Mouse (Mus musculus) frontal cortex, postnatal 25 days (tissue): ENCODE measurements around the gene Rpl22.
A peak's percentile ranks its signal among the peaks of the same experiment; 100 is the strongest.

ENCODE experiments used
- DNase-seq, 2 experiments: peaks; one replicate each; pipeline ENCODE4 v3.0.0; 2022; ENCODE audit warnings: low spot score in 2 of 2

The Rpl22 gene

DNA sequence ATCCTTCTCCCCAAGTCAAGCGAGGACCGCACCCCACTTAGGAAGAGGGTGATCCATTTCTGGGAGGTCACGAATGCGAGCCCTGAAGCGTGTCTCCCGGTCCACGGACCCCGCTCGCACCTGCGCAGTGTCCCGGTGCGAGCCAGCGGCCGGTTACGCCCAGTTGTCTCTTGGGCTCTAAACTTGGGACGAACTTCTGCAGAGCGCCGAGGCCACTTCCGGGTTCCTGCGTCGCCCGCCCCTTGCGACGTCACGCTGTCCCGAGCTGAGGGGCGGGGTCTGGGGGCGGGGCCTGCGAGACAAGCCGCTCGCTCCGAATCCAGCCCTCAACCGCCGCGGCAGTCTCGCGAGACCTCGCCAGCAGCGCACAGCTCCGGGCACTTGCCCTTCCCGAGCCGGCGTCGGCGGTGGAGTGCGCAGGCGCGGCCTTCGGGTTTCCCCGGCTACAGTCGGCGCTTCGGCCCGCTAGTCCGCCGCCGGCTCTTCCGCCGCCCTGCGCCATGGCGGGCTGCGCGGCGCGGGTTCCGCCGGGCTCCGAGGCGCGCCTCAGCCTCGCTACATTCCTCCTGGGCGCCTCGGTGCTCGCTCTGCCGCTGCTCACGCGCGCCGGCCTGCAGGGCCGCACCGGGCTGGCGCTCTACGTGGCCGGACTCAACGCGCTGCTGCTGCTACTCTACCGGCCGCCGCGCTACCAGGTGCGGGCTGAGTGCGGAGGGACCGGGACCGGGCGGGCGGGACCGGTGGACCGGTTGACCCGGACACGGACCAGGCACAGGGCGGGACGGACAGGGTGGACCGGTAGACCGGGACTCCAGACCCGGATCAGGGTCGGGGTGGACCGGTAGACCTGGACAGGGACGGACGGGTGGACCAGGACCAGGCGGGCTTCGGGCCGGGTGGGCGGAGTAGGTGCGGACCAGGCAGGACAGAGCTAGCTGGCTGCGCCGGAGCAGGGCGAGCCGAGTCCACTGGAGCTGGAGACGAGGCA lies 28.4 kb upstream of the Rpl22 start, which contains the start of gene Icmt:
Gene Icmt (plus strand): TSS at position 354 of the 988 bp plus-strand sequence.
- peak; percentile 97 to 98 for DNase-seq

DNA sequence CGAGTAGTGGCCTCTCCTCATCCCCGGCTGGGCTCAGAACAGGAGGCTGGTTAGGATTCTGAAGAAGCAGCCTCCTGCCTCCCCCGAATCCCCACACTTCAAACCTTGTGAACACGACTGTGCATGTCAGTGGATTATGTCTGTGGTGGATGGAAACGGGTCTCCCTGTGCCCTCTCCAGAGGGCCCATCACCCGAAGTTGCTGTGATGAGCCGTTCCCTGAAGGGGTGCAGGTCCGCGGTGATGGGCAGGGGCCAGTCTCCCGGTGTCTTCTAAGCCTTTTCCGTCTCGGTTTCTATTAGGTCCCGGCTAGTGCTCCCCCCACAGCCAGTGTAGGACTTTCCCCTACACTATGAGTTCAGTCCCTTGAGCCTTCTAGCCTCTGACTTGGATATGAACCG lies 26.7 kb upstream of the Rpl22 start:
- DNase-seq: no peak

DNA sequence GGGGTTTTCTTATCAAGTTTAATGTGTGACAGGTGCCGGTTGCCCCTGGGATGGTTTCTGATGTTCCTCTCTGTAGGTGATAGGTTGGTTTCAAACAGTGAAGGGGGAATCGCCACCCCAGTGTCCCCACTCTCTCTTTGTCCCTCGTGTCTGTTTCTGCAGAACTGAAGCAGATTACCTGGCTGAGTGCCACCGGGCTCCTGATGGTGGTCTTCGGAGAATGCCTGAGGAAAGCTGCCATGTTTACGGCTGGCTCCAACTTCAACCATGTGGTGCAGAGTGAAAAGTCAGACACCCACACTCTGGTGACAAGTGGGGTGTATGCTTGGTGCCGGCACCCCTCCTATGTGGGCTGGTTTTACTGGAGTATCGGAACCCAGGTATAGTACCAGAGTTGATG lies 25.2 kb upstream of the Rpl22 start:
- DNase-seq: no peak

DNA sequence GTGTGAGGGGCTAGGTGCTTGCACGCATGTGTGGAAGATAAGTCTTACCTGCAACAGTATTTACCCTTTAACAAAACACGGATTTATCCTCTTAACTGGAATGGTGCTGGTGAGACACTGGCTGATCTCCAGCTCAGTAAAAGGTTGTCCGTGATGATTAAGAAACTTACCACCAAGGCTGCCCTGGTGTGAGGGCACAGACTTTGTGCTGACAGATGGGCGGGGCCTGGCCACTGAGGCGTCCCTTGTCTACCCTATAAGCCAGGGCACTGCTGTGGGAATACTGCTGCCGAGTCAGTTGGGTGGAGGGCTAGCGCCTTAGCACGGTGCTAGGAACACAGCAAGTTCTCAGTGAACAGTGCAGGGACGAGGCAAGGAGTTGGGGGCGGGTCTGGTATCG lies 23.5 kb upstream of the Rpl22 start:
- no peak for DNase-seq

DNA sequence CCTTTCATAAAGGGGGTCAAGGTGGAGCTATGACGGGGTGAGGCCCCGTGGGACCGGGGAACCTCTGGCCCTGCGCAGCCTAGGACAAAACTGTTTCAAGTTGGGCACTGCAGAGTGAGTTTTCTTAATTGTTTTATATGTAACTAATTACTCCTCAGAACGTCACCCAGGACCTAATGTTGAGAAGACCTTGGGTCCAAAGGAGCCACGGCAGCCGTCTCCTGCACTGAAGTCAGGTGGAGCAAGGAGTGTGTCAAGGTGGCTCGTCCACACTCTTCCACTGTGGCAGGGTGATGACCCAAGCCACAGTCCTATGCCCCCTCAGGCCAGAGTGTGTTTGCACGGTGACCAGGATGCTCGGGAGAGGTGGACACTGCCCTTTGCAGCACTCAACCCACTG lies 22.4 kb upstream of the Rpl22 start:
- no peak for DNase-seq

DNA sequence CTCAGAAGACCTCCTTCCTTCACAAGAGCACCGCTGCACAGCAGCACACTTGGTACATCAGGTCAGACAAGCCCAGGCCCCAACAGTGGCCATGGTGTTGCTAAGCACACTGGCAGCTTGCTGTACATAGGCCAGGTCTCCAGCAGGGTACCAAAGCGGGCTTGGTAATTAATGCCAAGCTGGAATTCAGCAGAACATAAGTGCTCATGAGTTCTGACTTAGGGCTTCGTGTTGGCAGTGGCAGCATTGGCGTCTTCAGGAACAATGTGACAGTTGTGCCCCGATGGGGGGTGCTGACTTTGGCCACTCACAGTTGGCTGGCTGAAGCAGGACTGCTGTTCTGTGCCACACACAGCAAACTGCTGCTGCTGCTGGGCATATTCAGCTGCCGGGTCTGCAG lies 20.9 kb upstream of the Rpl22 start:
- no peak for DNase-seq

DNA sequence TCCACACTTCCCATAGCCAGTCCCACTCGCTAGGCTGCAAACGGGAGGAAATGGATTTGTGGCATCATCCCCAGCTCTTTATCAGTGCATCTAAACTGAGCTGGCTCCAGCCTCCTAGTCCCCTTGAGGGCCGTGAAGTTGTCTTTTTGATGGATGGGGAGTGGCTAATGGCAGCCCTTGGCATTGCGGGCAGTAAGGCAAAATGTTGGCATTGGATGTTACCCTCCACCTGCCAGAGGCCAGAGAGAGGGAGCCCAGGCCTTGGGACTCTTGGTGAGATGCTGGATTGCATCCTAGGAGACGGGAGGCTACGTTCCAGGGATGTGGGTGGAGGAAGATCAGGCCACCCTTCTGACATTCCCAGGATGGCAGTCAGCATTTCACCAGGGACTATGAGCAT lies 19.6 kb upstream of the Rpl22 start:
- no peak for DNase-seq

DNA sequence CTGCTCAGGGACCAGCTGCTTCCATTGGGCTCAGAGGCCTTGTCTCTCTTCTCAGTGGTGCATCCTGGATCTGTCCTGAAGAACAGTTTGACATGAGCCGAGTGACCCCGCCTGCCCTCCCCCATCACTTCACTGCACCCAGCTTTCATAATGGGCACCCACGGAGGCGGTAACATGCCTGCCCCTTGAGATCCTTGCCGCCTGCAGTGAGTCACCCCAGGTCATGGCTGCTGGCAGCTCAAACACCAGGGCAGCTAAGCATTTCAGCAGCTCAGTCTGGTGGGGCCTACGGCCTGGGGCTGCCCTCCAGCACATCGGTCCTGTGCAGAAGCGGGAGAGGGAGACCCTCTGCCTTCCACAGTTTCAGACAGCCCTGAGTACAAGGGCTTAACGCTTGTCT lies 18.0 kb upstream of the Rpl22 start:
- DNase-seq: no peak

DNA sequence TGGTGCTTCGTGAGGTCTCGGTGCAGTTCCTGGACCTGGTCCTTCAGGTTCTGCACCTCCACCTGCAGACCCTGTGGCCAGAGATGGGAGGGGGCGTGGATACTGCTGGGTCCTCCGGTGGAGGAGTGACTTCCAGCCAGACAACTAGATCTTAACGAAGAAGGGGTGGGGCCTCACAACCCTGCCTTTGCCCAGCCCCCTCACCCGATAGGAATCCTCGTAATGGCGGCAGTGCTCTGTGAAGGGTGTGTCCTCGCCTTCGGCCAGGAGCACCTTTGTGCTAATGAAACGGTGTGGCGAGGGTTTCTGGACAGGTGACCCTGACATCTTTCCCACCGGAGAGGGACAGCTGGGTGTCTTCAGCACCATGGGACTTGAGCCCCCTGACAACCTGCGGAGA lies 13.4 kb upstream of the Rpl22 start:
- DNase-seq: no peak

DNA sequence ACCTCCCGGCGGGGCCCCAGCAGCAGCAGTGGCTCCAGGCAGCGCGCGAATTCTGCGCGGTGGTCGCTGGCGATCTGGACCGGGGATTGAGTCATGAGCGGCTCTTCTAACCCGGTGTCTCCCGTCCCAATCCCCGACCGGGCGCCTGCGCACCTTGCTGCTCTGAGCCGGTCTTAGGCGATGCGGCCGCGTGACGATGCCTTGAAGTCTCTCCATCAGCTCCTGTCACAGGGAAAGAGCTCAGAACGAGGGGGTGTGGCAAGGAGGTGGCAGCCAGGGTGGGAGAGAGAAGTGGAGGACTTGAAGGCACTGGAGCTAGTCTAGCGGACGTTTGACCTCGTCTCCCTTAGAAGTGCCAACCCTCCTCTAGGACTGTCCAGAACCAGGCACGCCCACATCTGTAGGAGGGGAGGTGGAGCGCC lies 12.3 kb upstream of the Rpl22 start:
- no peak for DNase-seq

DNA sequence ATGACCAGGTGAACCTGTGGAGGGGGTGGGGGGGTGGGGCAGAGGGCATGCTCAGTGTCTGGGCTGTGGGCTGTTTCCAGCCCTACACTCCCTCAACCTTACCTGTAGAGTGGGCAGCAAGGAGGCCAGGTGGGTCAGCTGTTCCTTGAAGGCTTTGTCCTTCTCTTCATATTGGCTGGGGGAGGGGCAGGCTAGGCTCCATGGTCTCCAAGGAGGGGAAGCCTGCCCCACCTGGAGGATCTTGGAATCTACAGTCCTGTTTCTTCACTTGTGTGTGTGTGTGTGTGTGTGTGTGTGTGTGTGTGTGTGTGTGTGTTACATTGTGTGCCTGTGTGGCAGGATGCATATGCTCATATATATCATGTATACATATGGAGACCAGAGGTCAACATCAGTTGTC lies 11.6 kb upstream of the Rpl22 start:
- no peak for DNase-seq

DNA sequence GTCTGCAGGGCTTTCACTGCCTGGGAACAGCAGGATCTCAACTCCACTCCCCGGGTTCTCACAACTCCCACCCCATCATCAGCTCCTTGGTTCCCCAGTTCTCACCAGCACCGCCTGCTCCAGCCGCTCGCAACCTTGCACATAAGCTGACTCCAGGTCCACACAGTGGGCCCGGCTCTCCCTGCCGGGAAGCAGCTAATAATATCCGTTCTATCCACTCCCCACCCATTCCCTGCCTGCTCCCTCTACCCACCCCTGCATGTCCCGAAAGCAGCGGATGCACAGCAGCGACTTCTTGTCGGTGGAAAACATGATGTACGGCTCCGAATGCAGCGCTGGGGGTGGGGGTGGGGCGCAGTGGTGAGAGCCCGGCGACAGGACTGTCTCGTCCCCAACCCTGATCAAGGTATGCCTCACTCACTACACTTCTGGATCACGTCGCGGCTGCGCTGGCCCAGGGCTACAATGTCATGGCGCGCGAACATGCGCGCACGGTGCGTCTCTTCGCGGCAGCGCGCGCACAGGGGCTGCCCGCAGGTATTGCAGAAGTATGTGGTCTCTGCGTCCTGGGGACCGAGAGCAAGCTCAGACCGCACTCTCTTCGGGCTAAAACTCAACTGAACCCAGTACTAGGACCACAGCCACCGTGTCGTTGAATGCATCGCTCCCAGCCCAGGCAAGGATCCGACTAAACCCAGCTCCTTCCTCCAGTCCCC lies 9.9 kb upstream of the Rpl22 start:
- DNase-seq: no peak

DNA sequence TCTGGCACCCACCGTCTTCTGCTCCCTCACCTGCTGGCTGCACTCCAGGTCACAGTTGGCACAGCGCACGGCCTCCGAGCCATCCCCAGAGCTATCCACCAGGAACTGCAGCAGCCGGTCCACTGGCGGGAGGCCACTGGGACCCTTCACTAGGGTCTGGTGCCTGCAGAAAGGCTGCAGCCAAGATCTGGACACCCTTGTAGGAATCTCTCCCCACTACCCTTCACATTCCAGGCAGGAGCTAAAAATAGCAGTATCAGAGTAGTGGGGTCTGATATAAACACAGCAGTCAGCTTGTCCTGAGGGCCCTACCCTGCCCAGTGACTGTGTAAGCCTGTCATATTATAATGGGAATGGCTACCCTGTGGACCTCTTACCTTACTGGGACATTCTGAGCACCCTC lies 7.9 kb upstream of the Rpl22 start:
- DNase-seq: no peak

DNA sequence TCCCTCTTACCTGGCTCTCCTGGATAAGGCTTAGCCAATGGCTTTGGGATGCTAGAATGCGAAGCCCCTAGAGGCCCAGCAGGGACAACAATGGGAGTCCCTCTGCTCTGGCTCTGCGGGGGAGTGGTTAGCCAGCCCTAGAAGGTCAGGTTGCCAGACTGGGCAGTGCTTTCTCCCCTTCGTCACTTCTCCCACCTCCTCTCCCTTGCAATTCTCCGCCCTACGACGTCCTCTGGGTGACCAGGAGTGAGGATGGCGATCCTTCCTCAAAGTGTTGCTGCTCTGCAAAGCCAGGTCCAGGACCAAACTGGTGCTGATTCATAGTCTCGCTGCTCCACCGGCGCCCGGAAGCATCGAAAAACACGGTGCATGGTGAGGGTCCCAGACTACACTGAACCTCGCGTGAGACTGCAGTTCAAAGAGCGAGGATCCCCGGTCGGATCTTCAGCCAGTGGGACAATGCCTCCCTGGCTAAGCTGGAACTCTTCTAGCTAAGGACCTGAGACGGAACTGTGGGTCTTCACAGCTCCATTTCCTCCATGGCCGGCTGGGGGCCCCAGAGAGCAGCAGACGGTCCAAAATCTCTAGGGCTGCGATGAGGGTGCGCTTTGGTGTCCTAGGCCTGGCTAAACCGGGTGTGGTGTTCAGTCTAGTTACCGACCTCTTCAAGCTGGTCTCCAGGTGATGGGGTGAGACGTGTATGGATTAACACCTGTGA lies 6.9 kb upstream of the Rpl22 start, which contains the start of gene Rnf207:
Gene Rnf207 (minus strand): TSS at position 477 of the 718 bp plus-strand sequence.
- DNase-seq: no peak

DNA sequence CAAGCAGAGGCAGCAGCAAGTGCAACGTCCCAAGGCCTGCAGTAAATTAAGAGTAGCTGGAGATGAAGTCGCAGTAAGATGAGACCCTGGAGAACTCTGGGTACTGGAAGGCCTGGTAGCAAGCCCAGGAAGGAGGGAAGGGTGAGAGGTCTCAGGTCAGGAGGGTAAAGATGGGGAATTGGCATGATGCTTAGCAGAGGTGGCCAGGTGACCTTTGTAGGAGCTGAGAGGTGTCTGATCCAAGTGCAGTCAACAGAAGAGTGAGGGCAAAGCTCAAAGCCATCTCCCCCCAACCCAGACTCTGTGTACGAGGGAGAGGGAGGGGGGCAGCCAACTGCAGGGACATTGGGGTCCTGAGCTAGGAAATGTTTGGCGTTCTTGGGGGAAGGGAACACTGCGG lies 4.1 kb upstream of the Rpl22 start:
- DNase-seq: no peak

DNA sequence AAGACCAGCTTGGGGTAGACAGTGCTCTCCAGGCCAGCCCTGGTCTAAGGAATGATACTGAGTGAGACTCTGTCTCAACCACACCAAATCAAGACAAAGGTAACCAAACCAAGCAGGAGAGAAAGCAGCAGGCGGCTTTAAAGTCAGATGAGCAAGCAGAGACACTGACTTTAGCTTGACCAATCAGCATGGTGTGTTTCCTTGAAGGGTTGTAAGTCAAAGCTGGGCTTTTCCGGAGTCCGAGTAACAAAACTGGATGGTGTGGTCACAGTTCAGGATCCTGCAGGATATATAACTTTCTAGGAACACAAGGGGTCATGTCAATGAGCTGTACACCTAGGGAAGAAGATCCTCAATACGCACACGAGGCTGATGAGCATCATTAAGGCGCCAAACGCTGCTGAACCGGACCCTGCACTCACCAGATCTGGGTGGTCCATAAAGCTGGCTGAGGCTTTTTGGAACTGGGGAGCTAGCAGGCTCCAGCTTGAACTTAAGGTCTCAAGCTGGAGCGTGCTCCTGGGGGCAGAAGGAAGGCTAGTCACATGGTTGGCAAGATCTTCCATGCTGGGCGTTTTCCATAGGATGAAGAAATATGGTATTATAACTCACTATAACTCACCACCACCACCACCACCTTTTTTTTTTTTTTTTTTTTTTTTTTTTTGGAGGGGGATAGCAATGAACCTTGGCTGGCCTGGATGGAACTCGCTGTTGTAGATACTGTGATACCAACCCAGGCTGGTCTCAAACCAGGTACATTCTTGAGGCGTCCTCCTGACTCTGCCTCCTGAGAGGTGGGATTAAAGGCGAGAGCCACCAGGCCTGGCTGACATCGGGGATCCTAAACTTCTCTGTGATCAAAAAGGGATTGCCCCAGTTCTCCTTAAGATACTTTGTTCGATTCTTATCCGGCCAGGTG lies 640 bp upstream of the Rpl22 start:
- DNase-seq: no peak

DNA sequence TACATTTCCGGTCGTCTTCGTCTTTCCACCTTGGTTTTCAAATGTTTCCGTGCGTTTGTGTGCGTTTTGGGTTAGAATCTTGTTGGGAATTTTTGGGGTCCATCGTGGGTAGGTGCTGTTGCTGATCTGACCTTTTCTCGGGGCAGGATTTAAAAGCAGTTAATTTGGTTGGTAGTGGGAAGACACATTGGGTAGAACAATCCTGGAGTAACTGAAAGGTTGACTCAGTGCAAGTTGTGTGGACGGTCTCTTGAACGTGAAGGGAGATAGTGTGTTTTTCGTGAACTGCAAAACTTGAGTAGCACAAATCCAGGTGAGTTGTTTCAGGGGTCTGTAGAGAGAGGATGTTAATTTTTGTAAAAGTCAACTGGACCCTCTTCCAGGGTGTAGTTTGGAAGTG lies 1.0 kb downstream of the Rpl22 start:
- no peak for DNase-seq

DNA sequence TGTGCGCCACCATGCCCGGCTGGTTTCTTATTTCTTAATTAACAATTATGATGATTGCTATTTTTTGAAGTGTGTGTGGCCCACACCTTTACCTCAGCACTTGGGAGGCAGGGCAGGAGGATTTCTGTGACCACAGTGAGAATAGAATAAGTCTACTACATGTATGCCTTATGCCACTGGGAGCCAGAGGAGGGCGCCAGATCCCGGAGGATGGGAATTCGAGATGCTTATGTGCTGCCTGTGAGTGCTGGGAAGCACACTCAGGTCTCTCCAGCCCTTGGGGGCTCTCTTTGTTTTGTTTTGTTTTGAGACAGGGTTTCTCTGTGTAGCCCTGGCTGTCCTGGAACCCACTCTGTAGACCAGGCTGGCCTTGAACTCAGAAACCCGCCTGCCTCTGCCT lies 3.1 kb downstream of the Rpl22 start:
- no peak for DNase-seq

DNA sequence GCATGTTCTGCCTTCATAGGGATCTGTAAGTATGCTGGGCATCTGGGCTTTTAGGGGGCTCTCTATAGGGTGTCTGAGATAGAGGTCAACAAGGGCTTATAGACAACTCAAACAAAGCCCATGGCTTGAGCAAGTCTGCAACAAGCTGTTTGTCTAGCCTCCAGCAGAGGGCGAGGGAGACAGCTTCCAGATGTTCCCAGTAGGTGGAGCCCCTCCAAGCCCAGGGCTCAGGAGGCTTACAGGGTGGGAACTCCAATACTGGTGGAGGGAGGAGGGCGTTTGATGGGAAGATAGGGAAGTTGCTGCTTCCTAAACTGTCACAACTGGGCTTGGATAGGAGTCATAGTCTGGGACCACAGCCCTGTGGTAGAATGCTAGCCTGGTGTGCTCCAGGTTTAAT lies 7.4 kb downstream of the Rpl22 start:
- DNase-seq: peak in 1 of 2 experiments; percentile 59

DNA sequence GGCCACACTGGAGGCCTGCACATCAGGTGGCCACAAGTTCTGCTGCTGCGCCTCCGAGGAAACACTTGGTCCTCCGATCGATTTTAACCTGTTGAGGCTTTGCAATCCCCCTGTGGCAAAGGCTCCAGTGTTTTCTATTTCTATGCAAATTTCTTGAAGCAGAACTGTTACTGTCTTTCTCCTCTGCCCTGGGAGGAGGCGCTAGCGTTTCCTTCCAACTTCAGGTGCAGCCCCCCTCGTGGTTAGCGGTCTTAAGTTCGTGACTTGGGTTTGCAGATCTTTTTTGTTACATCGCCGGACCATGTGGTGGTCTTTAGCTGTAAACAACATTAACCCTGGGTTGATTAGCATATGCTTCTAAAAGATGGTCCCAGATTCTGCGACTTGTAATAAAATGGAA lies 8.0 kb downstream of the Rpl22 start:
- DNase-seq: no peak

DNA sequence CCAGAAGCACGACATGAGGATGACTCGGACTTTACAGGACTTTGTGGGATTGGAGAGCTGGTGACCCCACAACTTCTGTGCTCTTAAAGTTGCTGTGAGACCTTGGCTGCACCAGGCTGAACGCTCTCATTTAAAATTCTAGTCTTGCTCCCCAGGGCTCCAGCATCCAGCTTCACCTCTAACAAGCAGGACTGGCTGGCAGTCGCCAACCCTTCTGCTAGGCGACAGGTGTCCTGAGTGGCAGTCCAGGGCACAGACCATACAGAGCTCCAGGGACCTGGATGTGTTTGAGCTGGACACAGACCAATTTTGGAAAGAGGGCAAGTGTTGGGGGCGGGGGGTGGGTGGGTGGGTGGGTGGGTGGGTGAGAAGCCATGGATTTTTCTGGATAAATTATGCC lies 12.2 kb downstream of the Rpl22 start:
- DNase-seq: no peak
